Mouse (Mus musculus) lung, postnatal 0 days (tissue): ENCODE measurements at regions not wholly inside any gene's neighbourhood (a gene's known extent, or its start where the extent isn't known, plus 50 kb on each side); places are given as distances from the start of the nearest gene placed in this dataset.

Source experiments
- CTCF ChIP-seq: IDR thresholded peaks from 2 replicates; pipeline ENCODE4 v1.5.1; 2016; ENCODE audit warnings: antibody characterized with exemption, mild to moderate bottlenecking
- EP300 ChIP-seq: IDR thresholded peaks from 2 replicates; pipeline ENCODE4 v1.6.1; 2016; ENCODE audit warnings: antibody characterized with exemption, mild to moderate bottlenecking, control low read depth

GRCm38 (mm10) chr5:64534371-64534770 lies 268.8 kb upstream of the Klf3 start:
- TF ChIP-seq EP300 (no peak), CTCF (no peak)
